Mouse (Mus musculus): ENCODE measurements around the gene Mobp.

DNA sequence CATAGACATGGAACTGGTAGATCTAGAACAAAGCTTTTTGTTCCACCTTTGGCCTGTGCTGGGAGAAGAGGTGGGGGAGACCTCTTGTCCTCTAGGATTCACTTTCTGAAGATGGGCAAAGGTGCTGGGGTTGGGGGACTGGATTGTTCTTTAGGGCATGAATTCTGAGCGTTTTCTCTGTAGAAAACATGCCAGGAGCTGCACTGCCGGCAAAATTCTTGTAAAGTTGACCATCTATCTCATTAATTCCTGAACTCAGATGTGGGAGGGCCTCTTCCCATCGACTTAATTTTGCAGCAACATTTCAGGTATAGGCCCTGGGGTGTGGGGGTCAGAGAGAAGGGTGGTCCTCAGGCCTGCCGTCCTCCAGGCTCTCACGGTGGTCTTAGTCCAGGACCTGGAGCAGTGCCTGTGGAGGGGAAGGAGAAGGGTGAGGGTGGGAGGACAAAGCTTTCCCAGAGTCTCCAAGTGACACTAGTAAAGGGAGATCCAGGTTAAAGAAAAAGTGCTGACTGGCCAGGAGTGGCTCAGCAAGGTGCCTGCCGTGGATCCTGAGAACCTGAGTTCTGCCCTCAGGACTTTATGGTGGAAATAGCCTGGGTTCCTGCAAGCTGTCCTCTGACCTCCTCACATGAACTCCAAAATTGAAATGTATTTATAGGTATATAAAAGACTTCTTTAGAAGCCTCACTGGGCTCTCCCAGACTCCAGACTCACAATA lies 15.6 kb upstream of the Mobp start:
- TF ChIP-seq POLR2A (IDR thresholded peaks at IDR 0.05; ENCODE audit: insufficient read length, low read depth) = no peak
- no peak for TF ChIP-seq TCF3 (IDR thresholded peaks at IDR 0.05; ENCODE audit: insufficient read length, low read depth)
- no peak for TF ChIP-seq CEBPB (IDR thresholded peaks at IDR 0.05; ENCODE audit: insufficient read depth, poor library complexity, severe bottlenecking)

Data from myocyte (in vitro differentiated cells).